Mouse (Mus musculus): ENCODE results near the gene Thrb. TPM values are rescaled to one million over a fixed set of nuclear protein-coding genes. Genes with fewer than 3 reads are reported as not detected.

Thrb gene
- total and polyA plus RNA-seq, 2 experiments from 2014 or later: 2.1 to 8.9 TPM

GRCm38 (mm10) chr14:17641770-17642169 lies 18.3 kb upstream of the Thrb start:
- Histone ChIP-seq H3K27me3 (ENCODE audit: insufficient read depth, low read length) (no peaks in the 10 kb centered on the region), H3K4me3 (ENCODE audit: low read depth, low read length) (no peak overlapping the region), H3K27ac (ENCODE audit: low read depth, low read length) (no peak overlapping the region), H3K4me1 (ENCODE audit: insufficient read depth, low read length) (no peaks in the 10 kb centered on the region), H3K36me3 (ENCODE audit: insufficient read depth, low read length) (no peaks in the 10 kb centered on the region), H3K4me2 (ENCODE audit: low read depth, low read length, poor library complexity, severe bottlenecking) (no peak overlapping the region), H3K9me3 (ENCODE audit: low read length) (no peaks in the 10 kb centered on the region), H3K9ac (replicated peaks; ENCODE audit: low read length, poor library complexity, severe bottlenecking) (no peak overlapping the region)
- DNase-seq (ENCODE audit: low spot score) (no peak), ATAC-seq (ENCODE audit: low FRiP score) (no peak)
- TF ChIP-seq CTCF (IDR thresholded peaks at IDR 0.05): no peak
- WGBS: 58% methylated on average over 3 of the region's 3 CpGs

- H3K27ac ChIP-seq (ENCODE audit: low read depth, low read length): no peak overlapping the region
- H3K4me1 ChIP-seq (ENCODE audit: insufficient read depth, low read length): no peaks in the 10 kb centered on the region
- no peak for DNase-seq (ENCODE audit: low spot score)
- H3K36me3 ChIP-seq (ENCODE audit: insufficient read depth, low read length): no peaks in the 10 kb centered on the region
- no peak overlapping the region for H3K9ac ChIP-seq (replicated peaks; ENCODE audit: low read length, poor library complexity, severe bottlenecking)
- ATAC-seq (ENCODE audit: low FRiP score): no peak
- no peaks in the 10 kb centered on the region for H3K27me3 ChIP-seq (ENCODE audit: insufficient read depth, low read length)
- H3K4me2 ChIP-seq (ENCODE audit: low read depth, low read length, poor library complexity, severe bottlenecking): no peak overlapping the region
- WGBS: 67% methylated on average over 5 of the region's 5 CpGs
- TF ChIP-seq CTCF (IDR thresholded peaks at IDR 0.05): no peak
- H3K9me3 ChIP-seq (ENCODE audit: low read length): no peaks in the 10 kb centered on the region
- H3K4me3 ChIP-seq (ENCODE audit: low read depth, low read length): no peak overlapping the region
Measured at GRCm38 (mm10) chr14:17655084-17655483, 5.0 kb upstream of the Thrb start.

- peak overlapping the region; percentile 39 for H3K27ac ChIP-seq (ENCODE audit: low read depth, low read length)
- TF ChIP-seq CTCF (IDR thresholded peaks at IDR 0.05): peak; percentile 69
- peak overlapping the region; percentile 85 for H3K4me3 ChIP-seq (ENCODE audit: low read depth, low read length)
- H3K27me3 ChIP-seq (ENCODE audit: insufficient read depth, low read length): peaks cover 6% of the 10 kb centered on the region; the same call in 1 of the 2 replicates
- no peaks in the 10 kb centered on the region for H3K9me3 ChIP-seq (ENCODE audit: low read length)
- DNase-seq (ENCODE audit: low spot score): peak; percentile 92
- H3K4me1 ChIP-seq (ENCODE audit: insufficient read depth, low read length): no peaks in the 10 kb centered on the region
- H3K9ac ChIP-seq (replicated peaks; ENCODE audit: low read length, poor library complexity, severe bottlenecking): no peak overlapping the region
- no peaks in the 10 kb centered on the region for H3K36me3 ChIP-seq (ENCODE audit: insufficient read depth, low read length)
- peak overlapping the region; percentile 95 for H3K4me2 ChIP-seq (ENCODE audit: low read depth, low read length, poor library complexity, severe bottlenecking)
- peak; percentile 65 for ATAC-seq (ENCODE audit: low FRiP score)
- 1% methylated on average over 9 of the region's 10 CpGs for WGBS
Measured at GRCm38 (mm10) chr14:17659031-17659430, 1.0 kb upstream of the Thrb start.

- Histone ChIP-seq H3K27ac (ENCODE audit: low read depth, low read length) (no peak overlapping the region), H3K27me3 (ENCODE audit: insufficient read depth, low read length) (peaks cover 6% of the 10 kb centered on the region; the same call in 1 of the 2 replicates), H3K4me2 (ENCODE audit: low read depth, low read length, poor library complexity, severe bottlenecking) (peak overlapping the region; percentile 95), H3K36me3 (ENCODE audit: insufficient read depth, low read length) (no peaks in the 10 kb centered on the region), H3K9me3 (ENCODE audit: low read length) (no peaks in the 10 kb centered on the region), H3K9ac (replicated peaks; ENCODE audit: low read length, poor library complexity, severe bottlenecking) (peak overlapping the region; percentile 68), H3K4me1 (ENCODE audit: insufficient read depth, low read length) (no peaks in the 10 kb centered on the region), H3K4me3 (ENCODE audit: low read depth, low read length) (peak overlapping the region; percentile 85)
- peak; percentile 51 for TF ChIP-seq CTCF (IDR thresholded peaks at IDR 0.05)
- under 1% methylated on average over 65 of the region's 82 CpGs for WGBS
- peak; percentile 93 for ATAC-seq (ENCODE audit: low FRiP score)
- peak; percentile 81 for DNase-seq (ENCODE audit: low spot score)
Measured at GRCm38 (mm10) chr14:17660329-17661099, 453 bp downstream of the Thrb start.

- no peaks in the 10 kb centered on the region for H3K36me3 ChIP-seq (ENCODE audit: insufficient read depth, low read length)
- peaks cover 6% of the 10 kb centered on the region; the same call in 1 of the 2 replicates for H3K27me3 ChIP-seq (ENCODE audit: insufficient read depth, low read length)
- 0% methylated on average over 16 of the region's 16 CpGs for WGBS
- no peaks in the 10 kb centered on the region for H3K4me1 ChIP-seq (ENCODE audit: insufficient read depth, low read length)
- TF ChIP-seq CTCF (IDR thresholded peaks at IDR 0.05): no peak
- H3K9me3 ChIP-seq (ENCODE audit: low read length): no peaks in the 10 kb centered on the region
- peak overlapping the region; percentile 85 for H3K4me3 ChIP-seq (ENCODE audit: low read depth, low read length)
- no peak overlapping the region for H3K27ac ChIP-seq (ENCODE audit: low read depth, low read length)
- ATAC-seq (ENCODE audit: low FRiP score) (peak; percentile 15; the same call in 1 of the 2 replicates), DNase-seq (ENCODE audit: low spot score) (peak; percentile 38)
- peak overlapping the region; percentile 68 for H3K9ac ChIP-seq (replicated peaks; ENCODE audit: low read length, poor library complexity, severe bottlenecking)
- H3K4me2 ChIP-seq (ENCODE audit: low read depth, low read length, poor library complexity, severe bottlenecking): peak overlapping the region; percentile 95
Measured at GRCm38 (mm10) chr14:17661100-17661521, 1.1 kb downstream of the Thrb start.

- Histone ChIP-seq H3K36me3 (ENCODE audit: insufficient read depth, low read length) (no peaks in the 10 kb centered on the region), H3K27me3 (ENCODE audit: insufficient read depth, low read length) (peaks cover 6% of the 10 kb centered on the region; the same call in 1 of the 2 replicates), H3K9ac (replicated peaks; ENCODE audit: low read length, poor library complexity, severe bottlenecking) (no peak overlapping the region), H3K9me3 (ENCODE audit: low read length) (no peaks in the 10 kb centered on the region), H3K4me2 (ENCODE audit: low read depth, low read length, poor library complexity, severe bottlenecking) (peak overlapping the region; percentile 95), H3K4me1 (ENCODE audit: insufficient read depth, low read length) (no peaks in the 10 kb centered on the region), H3K4me3 (ENCODE audit: low read depth, low read length) (peak overlapping the region; percentile 85; the same call in 1 of the 2 replicates), H3K27ac (ENCODE audit: low read depth, low read length) (no peak overlapping the region)
- TF ChIP-seq CTCF (IDR thresholded peaks at IDR 0.05): no peak
- DNase-seq (ENCODE audit: low spot score) (no peak), ATAC-seq (ENCODE audit: low FRiP score) (no peak)
- 41% methylated on average over 5 of the region's 5 CpGs for WGBS
Measured at GRCm38 (mm10) chr14:17662087-17662486, 2.0 kb downstream of the Thrb start.
